Mouse (Mus musculus): ENCODE results near the gene Gabra4. TPM values are rescaled to one million over a fixed set of nuclear protein-coding genes. Genes with fewer than 3 reads are reported as not detected.
"Not testable (repeated sequence)": the region's sequence is repeated elsewhere in the genome, so short reads cannot be mapped to it uniquely, and the experiment has no call there.

The Gabra4 gene
- total RNA-seq, 2 experiments from 2014 or later: not detected

DNA sequence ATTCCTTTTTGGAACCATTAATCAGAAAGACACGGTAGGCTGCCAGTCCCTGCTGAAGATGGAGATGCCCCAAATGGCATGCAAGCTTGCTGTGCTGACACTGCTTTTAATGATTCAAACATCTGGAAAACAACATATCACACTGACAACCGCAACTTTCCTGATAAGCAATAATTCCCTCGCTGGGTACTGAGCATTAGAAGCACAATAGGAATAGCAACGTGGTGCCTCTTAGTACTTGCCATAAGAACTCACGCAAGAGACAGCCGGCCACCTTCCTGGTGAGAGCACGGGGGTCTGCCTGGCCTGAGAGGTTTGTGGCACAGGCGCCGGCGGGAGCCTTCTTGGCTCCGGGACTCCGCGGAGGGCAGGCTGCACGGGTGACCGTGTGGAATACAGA lies 132.6 kb downstream of the Gabra4 start:
- DNase-seq; intact Hi-C loops (cut with DNase I): not testable (repeated sequence)

Other genes starting within 250 kb of the Gabra4 start
- not detected for gene Cox7b2, start 110.1 kb downstream of the Gabra4 start, total RNA-seq (2021)
- not detected for gene Gabrb1, start 195 bp downstream of the Gabra4 start, total RNA-seq (2021)

Measured in gastrocnemius, postnatal 36 days (tissue).